32 mouse cellular contexts compared by ENCODE assay signal in the genomic region with DNA sequence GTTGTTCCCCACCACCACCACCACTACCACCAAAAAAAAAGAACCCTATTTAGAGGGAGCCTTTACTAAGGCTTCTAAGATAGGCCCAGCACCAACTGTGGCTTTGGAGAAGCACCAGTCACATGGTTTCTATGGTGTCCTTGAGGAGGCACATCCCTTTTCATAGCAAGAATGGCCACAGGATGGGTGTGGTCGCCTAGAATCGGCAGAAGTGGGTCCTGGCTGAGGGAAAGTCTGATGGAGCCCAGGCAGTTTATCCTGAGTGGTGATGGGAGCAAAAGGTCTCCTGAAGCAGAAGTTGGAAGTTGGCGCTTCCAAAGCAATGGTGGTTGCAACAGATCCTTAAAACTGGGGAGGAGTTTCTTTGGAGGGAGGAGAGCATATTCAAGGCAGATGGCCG.
"Had no signal": no experiment of that assay in that cellular context is flagged by ENCODE, and none has a peak within 500 bp of the region (broad histone marks: within the 10 kb centered on the region; RNA-seq: fewer than 3 reads in every experiment).

No protein-coding gene starts in this region.

- DNase-seq: left cerebral cortex, postnatal 4 days; liver; liver, embryonic 13.5 days; liver, postnatal 0 days; lung, adult 18-20 months; lung, adult 2 months; lung, embryonic 14.5 days; lung, postnatal 10 days; lung, postnatal 14 days; lung, postnatal 36 days; lung, postnatal 4 days; midbrain, embryonic 14.5 days had no signal

- H3K4me1 ChIP-seq: limb, embryonic 10.5 days; limb, embryonic 12.5 days; limb, embryonic 13.5 days; limb, embryonic 15.5 days; liver, embryonic 12.5 days; liver, embryonic 13.5 days; liver, embryonic 15.5 days; lung, embryonic 15.5 days; midbrain, embryonic 10.5 days; midbrain, embryonic 12.5 days; midbrain, embryonic 13.5 days; midbrain, embryonic 15.5 days; neural tube, embryonic 12.5 days had no signal

- H3K9me3 ChIP-seq: limb, embryonic 10.5 days; limb, embryonic 12.5 days; limb, embryonic 13.5 days; limb, embryonic 15.5 days; liver, embryonic 12.5 days; liver, embryonic 13.5 days; liver, embryonic 15.5 days; lung, embryonic 15.5 days; midbrain, embryonic 10.5 days; midbrain, embryonic 12.5 days; midbrain, embryonic 13.5 days; midbrain, embryonic 15.5 days; neural tube, embryonic 12.5 days had no signal

- H3K27ac ChIP-seq: limb, embryonic 10.5 days; limb, embryonic 12.5 days; limb, embryonic 13.5 days; limb, embryonic 15.5 days; liver, embryonic 12.5 days; liver, embryonic 13.5 days; liver, embryonic 14.5 days; liver, embryonic 15.5 days; lung, embryonic 15.5 days; macrophage; midbrain, embryonic 10.5 days; midbrain, embryonic 12.5 days; midbrain, embryonic 13.5 days; midbrain, embryonic 15.5 days; neural tube, embryonic 12.5 days had no signal

- H3K9ac ChIP-seq: limb, embryonic 12.5 days; limb, embryonic 13.5 days; limb, embryonic 15.5 days; liver, embryonic 12.5 days; liver, embryonic 13.5 days; liver, embryonic 14.5 days; liver, embryonic 15.5 days; liver, postnatal 0 days; lung, embryonic 14.5 days; lung, embryonic 15.5 days; midbrain, embryonic 12.5 days; midbrain, embryonic 13.5 days; midbrain, embryonic 15.5 days; neural tube, embryonic 12.5 days had no signal

- H3K27me3 ChIP-seq: limb, embryonic 12.5 days; limb, embryonic 13.5 days; limb, embryonic 15.5 days; liver, embryonic 12.5 days; liver, embryonic 13.5 days; liver, embryonic 15.5 days; lung, embryonic 15.5 days; megakaryocyte, embryonic 14.5 days; midbrain, embryonic 12.5 days; midbrain, embryonic 13.5 days; midbrain, embryonic 15.5 days; neural tube, embryonic 12.5 days had no signal

- H3K4me3 ChIP-seq: limb, embryonic 10.5 days; limb, embryonic 12.5 days; limb, embryonic 13.5 days; limb, embryonic 15.5 days; liver, embryonic 12.5 days; liver, embryonic 13.5 days; liver, embryonic 15.5 days; lung, embryonic 15.5 days; megakaryocyte, embryonic 14.5 days; midbrain, embryonic 10.5 days; midbrain, embryonic 12.5 days; midbrain, embryonic 13.5 days; midbrain, embryonic 15.5 days; myocyte; neural tube, embryonic 12.5 days had no signal

- H3K4me2 ChIP-seq: limb, embryonic 12.5 days; limb, embryonic 13.5 days; limb, embryonic 15.5 days; liver, embryonic 11.5 days; liver, embryonic 12.5 days; liver, embryonic 13.5 days; liver, embryonic 15.5 days; lung, embryonic 14.5 days; lung, embryonic 15.5 days; midbrain, embryonic 11.5 days; midbrain, embryonic 12.5 days; midbrain, embryonic 13.5 days; midbrain, embryonic 15.5 days; neural tube, embryonic 12.5 days had no signal

- ATAC-seq: liver, embryonic 12.5 days; liver, postnatal 0 days; lung, postnatal 0 days; midbrain, embryonic 13.5 days; midbrain, embryonic 15.5 days; midbrain, embryonic 16.5 days had no signal

- H3K36me3 ChIP-seq: limb, embryonic 10.5 days; limb, embryonic 12.5 days; limb, embryonic 13.5 days; limb, embryonic 15.5 days; liver, embryonic 12.5 days; liver, embryonic 13.5 days; liver, embryonic 15.5 days; lung, embryonic 15.5 days; midbrain, embryonic 10.5 days; midbrain, embryonic 12.5 days; midbrain, embryonic 13.5 days; midbrain, embryonic 15.5 days; neural tube, embryonic 12.5 days had no signal
